8 mouse cellular contexts compared by ENCODE assay signal in genomic region chr12:26470042-26470409, GRCm38 (mm10). TPM values are rescaled to one million over a fixed set of nuclear protein-coding genes. Genes with fewer than 3 reads are reported as not detected.
DNase-seq lines count a peak whose midpoint lies in the region; ATAC-seq lines count a peak whose summit lies in the region.

No protein-coding gene starts in this region.

- peak overlapping the region; percentile 59 for H3K4me3 ChIP-seq in heart, embryonic 16.5 days (ENCODE audit: low read length)
- H3K4me3 ChIP-seq in forebrain, embryonic 16.5 days (replicated peaks; ENCODE audit: low read length), result peak overlapping the region; percentile 63
- peak overlapping the region; percentile 62 for H3K4me3 ChIP-seq in midbrain, embryonic 11.5 days (ENCODE audit: low read depth, low read length)

- no peak overlapping the region for H3K27ac ChIP-seq in heart, embryonic 16.5 days (ENCODE audit: low read length)
- peak overlapping the region; percentile 90 for H3K27ac ChIP-seq in forebrain, embryonic 16.5 days (ENCODE audit: low read length)
- H3K27ac ChIP-seq in midbrain, embryonic 11.5 days (ENCODE audit: low read depth, low read length), result no peak overlapping the region

- ATAC-seq in heart, embryonic 16.5 days (replicated peaks; ENCODE audit: extremely low read depth, insufficient read depth, low FRiP score), result no peak
- peak; percentile 22; the same call in 1 of the 2 replicates for ATAC-seq in forebrain, embryonic 16.5 days
- 0 out of 2 replicates have a peak, but pooled peaks have one; percentile 23 for ATAC-seq in midbrain, embryonic 11.5 days (ENCODE audit: low FRiP score)

- peak overlapping the region; percentile 79 for H3K4me2 ChIP-seq in heart, embryonic 16.5 days (ENCODE audit: low read depth, low read length)
- H3K4me2 ChIP-seq in forebrain, embryonic 16.5 days (ENCODE audit: low read length), result peak overlapping the region; percentile 91
- peak overlapping the region; percentile 96 for H3K4me2 ChIP-seq in midbrain, embryonic 11.5 days

- no peaks in the 10 kb centered on the region for H3K36me3 ChIP-seq in heart, embryonic 16.5 days (ENCODE audit: control insufficient read depth, insufficient read depth)
- no peaks in the 10 kb centered on the region for H3K36me3 ChIP-seq in forebrain, embryonic 16.5 days (ENCODE audit: control insufficient read depth, insufficient read depth)
- H3K36me3 ChIP-seq in midbrain, embryonic 11.5 days (ENCODE audit: control insufficient read depth, insufficient read depth, low read length), result no peaks in the 10 kb centered on the region

- peaks cover 4% of the 10 kb centered on the region; the same call in 1 of the 2 replicates for H3K4me1 ChIP-seq in heart, embryonic 16.5 days (ENCODE audit: control insufficient read depth, insufficient read depth, low read length)
- H3K4me1 ChIP-seq in forebrain, embryonic 16.5 days (replicated peaks; ENCODE audit: control insufficient read depth, insufficient read depth, low read length), result peaks cover 14% of the 10 kb centered on the region
- no peaks in the 10 kb centered on the region for H3K4me1 ChIP-seq in midbrain, embryonic 11.5 days (ENCODE audit: control insufficient read depth, insufficient read depth, low read length)

- 25% methylated on average over 6 of the region's 6 CpGs for WGBS in heart, embryonic 16.5 days
- WGBS in forebrain, embryonic 16.5 days, result 17% methylated on average over 6 of the region's 6 CpGs
- 34% methylated on average over 6 of the region's 6 CpGs for WGBS in midbrain, embryonic 11.5 days

- intact Hi-C loops in heart, postnatal 25 days (cut with DNase I), result no loop called here

- peak overlapping the region; percentile 85 for H3K9ac ChIP-seq in heart, embryonic 16.5 days (ENCODE audit: low read length)
- peak overlapping the region; percentile 94 for H3K9ac ChIP-seq in forebrain, embryonic 16.5 days (replicated peaks; ENCODE audit: low read depth, low read length)
- H3K9ac ChIP-seq in midbrain, embryonic 11.5 days (ENCODE audit: low read length), result peak overlapping the region; percentile 91

- H3K9me3 ChIP-seq in heart, embryonic 16.5 days (replicated peaks; ENCODE audit: control insufficient read depth, low read length), result no peaks in the 10 kb centered on the region
- no peaks in the 10 kb centered on the region for H3K9me3 ChIP-seq in forebrain, embryonic 16.5 days (ENCODE audit: control insufficient read depth, low read length)
- no peaks in the 10 kb centered on the region for H3K9me3 ChIP-seq in midbrain, embryonic 11.5 days (ENCODE audit: control insufficient read depth, low read length)

- no peak for DNase-seq in heart, postnatal 25 days (ENCODE audit: low spot score)
- peak; percentile 28 for DNase-seq in Muller cell, postnatal 12 days (ENCODE audit: inconsistent ontology term)
- DNase-seq in midbrain, embryonic 11.5 days (ENCODE audit: low spot score, missing footprints), result no peak
- DNase-seq in left cerebral cortex, adult 8-10 months (ENCODE audit: low spot score in 2 of 2), result no peak
- no peak for DNase-seq in frontal cortex, postnatal 25 days (ENCODE audit: low spot score in 2 of 2)
- DNase-seq in natural killer cell, adult 2 months (ENCODE audit: low spot score in 2 of 2), result no peak

- H3K27me3 ChIP-seq in heart, embryonic 16.5 days (ENCODE audit: control insufficient read depth, insufficient read depth, low read length), result no peaks in the 10 kb centered on the region
- H3K27me3 ChIP-seq in forebrain, embryonic 16.5 days (replicated peaks; ENCODE audit: control insufficient read depth, insufficient read depth, low read length), result no peaks in the 10 kb centered on the region
- no peaks in the 10 kb centered on the region for H3K27me3 ChIP-seq in midbrain, embryonic 11.5 days (ENCODE audit: control insufficient read depth, insufficient read depth, low read length)

RNA-seq across cellular contexts. Expression of gene Cmpk2, which starts 1.0 kb away (rescaled TPM):
- polyA plus RNA-seq in heart, embryonic 16.5 days (2015; fragmentation: Nextera tagmentation; extraction: Ambion mirVana), result 3.1 and 4.1 TPM in 2 replicates
- total RNA-seq in heart, postnatal 25 days (2021), result 1 to 10 TPM; 5.4 to 5.7 TPM
- 12.4 and 16.6 TPM in 2 replicates for polyA plus RNA-seq in forebrain, embryonic 16.5 days (2015; fragmentation: Nextera tagmentation; extraction: Ambion mirVana)
- polyA plus RNA-seq in midbrain, embryonic 11.5 days (2014; fragmentation: Nextera tagmentation; extraction: Ambion mirVana), result 7.6 and 7.8 TPM in 2 replicates
- total RNA-seq in left cerebral cortex, adult 8-10 months (2022), result 10 to 100 TPM; 23.5 to 24.1 (median 23.7) TPM

RNA-seq across cellular contexts. Expression of gene Rsad2, which starts 13.8 kb away (rescaled TPM):
- polyA plus RNA-seq in heart, embryonic 16.5 days (2015; fragmentation: Nextera tagmentation; extraction: Ambion mirVana), result 1.9 and 2.4 TPM in 2 replicates
- total RNA-seq in heart, postnatal 25 days (2021), result 10 to 100 TPM in 1 of 2 experiments, 1 to 10 TPM in 1; 9.6 to 12.4 TPM
- 0.36 and 0.56 TPM in 2 replicates for polyA plus RNA-seq in forebrain, embryonic 16.5 days (2015; fragmentation: Nextera tagmentation; extraction: Ambion mirVana)
- 0.14 and 0.18 TPM in 2 replicates for polyA plus RNA-seq in midbrain, embryonic 11.5 days (2014; fragmentation: Nextera tagmentation; extraction: Ambion mirVana)
- total RNA-seq in left cerebral cortex, adult 8-10 months (2022), result 1 to 10 TPM in 3 of 4 experiments, under 1 TPM in 1; 0.81 to 2.5 (median 1.0) TPM

RNA-seq across cellular contexts. Expression of gene Rnf144a, which starts 55.0 kb away (rescaled TPM):
- 12.1 and 14.6 TPM in 2 replicates for polyA plus RNA-seq in heart, embryonic 16.5 days (2015; fragmentation: Nextera tagmentation; extraction: Ambion mirVana)
- 10 to 100 TPM; 15.5 to 22.1 TPM for total RNA-seq in heart, postnatal 25 days (2021)
- polyA plus RNA-seq in forebrain, embryonic 16.5 days (2015; fragmentation: Nextera tagmentation; extraction: Ambion mirVana), result 38.2 and 38.9 TPM in 2 replicates
- 24.7 and 25.5 TPM in 2 replicates for polyA plus RNA-seq in midbrain, embryonic 11.5 days (2014; fragmentation: Nextera tagmentation; extraction: Ambion mirVana)
- total RNA-seq in left cerebral cortex, adult 8-10 months (2022), result 10 to 100 TPM; 31.0 to 37.4 (median 33.2) TPM
